Mouse (Mus musculus) midbrain, embryonic 15.5 days (tissue): ENCODE results near the gene Dgka. TPM values are rescaled to one million over a fixed set of nuclear protein-coding genes. Genes with fewer than 3 reads are reported as not detected.
"Not testable (repeated sequence)": the region's sequence is repeated elsewhere in the genome, so short reads cannot be mapped to it uniquely, and the experiment has no call there.

Experiments used
- ATAC-seq: fragments of 200-750 bp; cut with Nextera tagmentation; replicated peaks from 2 replicates; pipeline ENCODE4 v1.8.0; 2017; ENCODE audit warnings: moderate TSS enrichment
- H3K27ac ChIP-seq: fragments of 300-500 bp; sonication (generic); 2 replicates; pipeline ENCODE4 v1.5.1; 2015; ENCODE audit warnings: mild to moderate bottlenecking, inconsistent platforms
- H3K27me3 ChIP-seq: fragments of 300-500 bp; sonication (generic); replicated peaks from 2 replicates; pipeline ENCODE4 v1.6.1; 2015; ENCODE audit warnings: inconsistent platforms
- H3K36me3 ChIP-seq: fragments of 300-500 bp; sonication (generic); replicated peaks from 2 replicates; pipeline ENCODE4 v1.6.1; 2015; ENCODE audit warnings: inconsistent platforms
- H3K4me1 ChIP-seq: fragments of 300-500 bp; sonication (generic); 2 replicates; pipeline ENCODE4 v1.6.1; 2015; ENCODE audit warnings: inconsistent platforms
- H3K4me2 ChIP-seq: fragments of 300-500 bp; sonication (generic); 2 replicates; pipeline ENCODE4 v1.6.1; 2015; ENCODE audit warnings: inconsistent platforms, mild to moderate bottlenecking, moderate library complexity
- H3K4me3 ChIP-seq: fragments of 300-500 bp; sonication (generic); 2 replicates; pipeline ENCODE4 v1.5.1; 2015; ENCODE audit warnings: mild to moderate bottlenecking, inconsistent platforms
- H3K9ac ChIP-seq: fragments of 300-500 bp; sonication (generic); 2 replicates; pipeline ENCODE4 v1.6.1; 2015; ENCODE audit warnings: mild to moderate bottlenecking, inconsistent platforms
- H3K9me3 ChIP-seq: fragments of 300-500 bp; sonication (generic); 2 replicates; pipeline ENCODE4 v1.6.1; 2016; ENCODE audit warnings: inconsistent platforms
- WGBS: fragments of 180-500 bp; shearing (Covaris S2); methylation state at CpG from one replicate; pipeline ENCODE4 v1.1.7; 2015; ENCODE audit warnings: mixed read lengths; 5-methylcytosine and 5-hydroxymethylcytosine counted together
- polyA plus RNA-seq: library from polyadenylated mRNA; unstranded; fragments of >200 nt; fragmentation: Nextera tagmentation; extraction: Ambion mirVana; gene quantifications from 2 replicates; pipeline ENCODE4 v1.2.1, GENCODE M21; 2015

Dgka gene
- polyA plus RNA-seq, 1 experiment from 2014 or later: 7.8 TPM

DNA sequence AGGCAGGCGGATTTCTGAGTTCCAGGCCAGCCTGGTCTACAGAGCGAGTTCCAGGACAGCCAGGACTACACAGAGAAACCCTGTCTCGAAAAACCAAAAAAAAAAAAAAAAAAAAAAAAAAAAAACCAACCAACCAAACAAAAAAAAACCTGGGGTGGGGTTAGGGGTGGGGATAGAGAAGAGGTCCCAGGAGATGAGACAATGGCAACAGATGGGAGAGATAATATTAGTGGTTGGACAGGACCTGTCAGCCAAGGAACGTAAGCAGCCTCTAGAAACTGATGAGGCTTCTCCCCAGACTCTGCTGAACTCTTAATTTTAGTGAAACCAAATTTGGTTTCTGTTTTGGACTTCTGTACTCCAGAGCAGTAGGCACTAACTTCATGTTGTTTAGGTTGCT is 19.2 kb downstream of the Dgka start:
- H3K9ac ChIP-seq, H3K4me2 ChIP-seq, H3K27ac ChIP-seq, H3K36me3 ChIP-seq, H3K4me1 ChIP-seq, H3K27me3 ChIP-seq, H3K9me3 ChIP-seq, ATAC-seq, H3K4me3 ChIP-seq: not testable (repeated sequence)
- 80% methylated on average over 4 of the region's 4 CpGs for WGBS

DNA sequence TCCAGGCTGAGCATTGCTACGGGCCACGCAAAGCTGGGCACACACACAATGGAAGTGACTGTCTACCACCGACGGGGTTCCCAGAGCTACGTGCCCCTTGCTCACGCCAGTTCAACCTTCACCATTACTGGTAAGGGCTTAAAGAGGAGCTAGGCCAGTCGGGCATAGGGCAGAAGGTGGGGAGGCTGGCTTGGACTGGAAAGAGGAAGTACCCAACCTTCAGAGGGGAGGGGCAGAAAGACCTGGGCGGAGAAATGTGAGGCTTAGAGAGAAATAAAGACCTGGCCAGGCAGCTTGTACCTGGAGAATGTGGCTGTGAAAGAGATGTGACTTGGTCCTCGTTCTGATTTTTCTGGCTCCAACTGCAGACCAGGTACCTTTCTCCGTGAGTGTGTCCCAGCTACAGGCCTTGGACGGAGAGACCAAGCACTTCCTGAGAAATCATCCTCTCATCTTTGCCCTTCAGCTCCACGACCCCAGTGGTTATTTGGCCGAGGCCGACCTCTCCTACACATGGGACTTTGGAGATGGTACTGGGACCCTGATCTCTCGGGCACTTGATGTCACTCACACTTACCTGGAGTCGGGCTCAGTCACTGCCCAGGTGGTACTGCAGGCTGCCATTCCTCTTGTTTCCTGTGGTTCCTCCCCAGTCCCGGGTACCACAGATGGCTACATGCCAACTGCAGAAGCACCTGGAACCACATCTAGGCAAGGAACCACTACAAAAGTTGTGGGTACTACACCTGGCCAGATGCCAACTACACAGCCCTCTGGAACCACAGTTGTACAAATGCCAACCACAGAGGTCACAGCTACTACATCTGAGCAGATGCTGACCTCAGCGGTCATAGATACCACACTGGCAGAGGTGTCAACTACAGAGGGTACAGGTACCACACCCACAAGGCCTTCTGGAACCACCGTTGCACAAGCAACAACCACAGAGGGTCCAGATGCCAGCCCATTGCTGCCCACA is 28.8 kb downstream of the Dgka start:
- Histone ChIP-seq H3K27me3 (no peaks in the 10 kb centered on the region), H3K9ac (no peak overlapping the region), H3K4me1 (no peaks in the 10 kb centered on the region), H3K4me3 (no peak overlapping the region), H3K9me3 (no peaks in the 10 kb centered on the region), H3K4me2 (no peak overlapping the region), H3K36me3 (no peaks in the 10 kb centered on the region), H3K27ac (no peak overlapping the region)
- 91% methylated on average over 19 of the region's 19 CpGs for WGBS
- no peak for ATAC-seq

DNA sequence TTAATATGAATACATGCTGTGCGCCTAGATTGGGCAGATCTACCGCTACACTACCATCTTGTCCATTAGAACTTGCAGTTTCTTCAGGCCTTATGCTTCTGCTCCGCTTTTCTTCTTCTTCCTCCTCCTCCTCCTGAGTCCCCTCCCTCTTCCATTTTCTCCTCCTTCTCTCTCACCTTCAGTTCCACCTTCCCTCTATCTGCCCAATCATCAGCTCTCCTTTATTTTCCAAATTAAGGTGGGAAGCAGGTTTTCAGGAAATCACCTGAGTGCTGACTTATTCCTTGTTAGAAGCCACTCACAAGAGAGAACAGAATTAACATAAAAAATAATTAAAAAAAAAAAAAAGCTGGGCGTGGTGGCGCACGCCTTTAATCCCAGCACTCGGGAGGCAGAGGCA is 33.3 kb downstream of the Dgka start:
- 93% methylated on average over 7 of the region's 7 CpGs for WGBS
- not testable (repeated sequence) for H3K27ac ChIP-seq, H3K36me3 ChIP-seq, ATAC-seq, H3K27me3 ChIP-seq, H3K4me3 ChIP-seq, H3K9me3 ChIP-seq, H3K4me2 ChIP-seq, H3K4me1 ChIP-seq, H3K9ac ChIP-seq

DNA sequence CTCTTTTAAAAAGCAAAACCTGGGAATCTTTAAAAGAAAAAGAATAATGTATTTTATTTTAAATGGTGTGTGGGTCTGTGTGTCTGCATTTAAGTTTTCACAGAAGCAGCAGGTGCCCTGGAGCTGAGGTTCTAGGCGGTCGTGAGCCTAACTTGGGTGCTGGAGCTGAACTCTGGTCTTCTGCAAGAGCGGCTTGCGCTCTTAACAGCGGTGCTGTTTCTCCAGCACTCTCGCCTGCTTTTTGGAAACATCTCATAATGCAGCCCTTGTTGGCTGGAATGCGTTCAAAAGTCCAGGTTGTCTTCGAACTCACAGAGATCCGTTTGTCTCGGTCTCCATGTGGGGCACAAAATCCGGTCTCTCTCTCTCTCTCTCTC is 39.4 kb downstream of the Dgka start:
- peak overlapping the region; percentile 60 for H3K4me3 ChIP-seq
- no peaks in the 10 kb centered on the region for H3K36me3 ChIP-seq
- peaks cover 12% of the 10 kb centered on the region for H3K4me1 ChIP-seq
- no peaks in the 10 kb centered on the region for H3K27me3 ChIP-seq
- peak; percentile 40; the same call in 1 of the 2 replicates for ATAC-seq
- no peak overlapping the region; the same call in 1 of the 2 replicates for H3K27ac ChIP-seq
- WGBS: 11% methylated on average over 11 of the region's 11 CpGs
- H3K9me3 ChIP-seq: no peaks in the 10 kb centered on the region
- H3K4me2 ChIP-seq: peak overlapping the region; percentile 84
- H3K9ac ChIP-seq: no peak overlapping the region; the same call in 1 of the 2 replicates

DNA sequence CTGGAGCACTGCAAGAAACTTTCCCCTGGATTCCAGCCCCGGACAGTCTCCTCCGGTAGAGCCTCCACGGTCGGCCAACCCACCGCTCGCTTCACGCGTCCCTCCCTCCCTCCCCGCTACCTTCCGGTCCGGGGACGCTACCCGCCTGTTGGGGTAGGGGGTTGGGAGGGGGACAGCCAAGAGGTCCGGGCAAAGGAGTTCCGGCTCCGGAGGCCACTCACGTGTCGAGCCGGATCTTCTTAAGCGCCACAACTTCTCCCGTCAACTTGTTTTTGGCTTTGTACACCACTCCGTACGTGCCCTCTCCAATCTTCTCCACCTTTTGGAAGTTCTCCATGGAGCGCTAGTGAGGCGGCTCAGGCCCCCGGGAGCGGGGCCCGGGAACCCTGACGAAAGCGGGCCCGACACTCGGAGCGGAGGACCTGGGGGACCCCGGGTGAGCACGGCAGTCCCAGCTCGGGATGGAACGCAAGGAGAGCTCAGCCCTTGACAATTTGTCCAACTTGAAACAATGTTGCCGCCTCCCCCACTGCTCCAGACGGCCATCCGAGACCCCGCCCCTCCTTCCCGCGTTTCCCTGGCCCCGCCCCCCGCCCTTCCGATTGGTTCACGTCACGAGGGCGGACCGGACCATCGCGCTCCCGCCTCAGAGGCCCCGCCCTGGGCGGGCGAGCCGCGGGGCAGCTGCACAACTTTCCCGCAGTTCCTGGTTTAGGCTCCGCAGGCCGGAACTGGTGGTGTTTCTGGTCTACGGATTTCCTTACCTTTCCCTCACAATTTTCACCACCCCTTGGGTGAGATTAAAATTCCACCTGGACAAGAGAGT is 40.0 kb downstream of the Dgka start, which contains the start of gene Cdk2:
Cdk2 (minus strand) TSS at position 541 of the 826 bp plus-strand sequence.
- Histone ChIP-seq H3K27ac (peak within 1 kb of the TSS; percentile 60), H3K4me3 (peak within 1 kb of the TSS; percentile 60), H3K9ac (peak within 1 kb of the TSS; percentile 33), H3K36me3 (no peaks in the 10 kb centered on the region), H3K4me1 (peaks cover 12% of the 10 kb centered on the region), H3K9me3 (no peaks in the 10 kb centered on the region), H3K4me2 (peak within 1 kb of the TSS; percentile 84), H3K27me3 (no peaks in the 10 kb centered on the region)
- ATAC-seq: peak; percentile 93
- under 1% methylated on average over 61 of the region's 62 CpGs for whole genome bisulfite sequencing

DNA sequence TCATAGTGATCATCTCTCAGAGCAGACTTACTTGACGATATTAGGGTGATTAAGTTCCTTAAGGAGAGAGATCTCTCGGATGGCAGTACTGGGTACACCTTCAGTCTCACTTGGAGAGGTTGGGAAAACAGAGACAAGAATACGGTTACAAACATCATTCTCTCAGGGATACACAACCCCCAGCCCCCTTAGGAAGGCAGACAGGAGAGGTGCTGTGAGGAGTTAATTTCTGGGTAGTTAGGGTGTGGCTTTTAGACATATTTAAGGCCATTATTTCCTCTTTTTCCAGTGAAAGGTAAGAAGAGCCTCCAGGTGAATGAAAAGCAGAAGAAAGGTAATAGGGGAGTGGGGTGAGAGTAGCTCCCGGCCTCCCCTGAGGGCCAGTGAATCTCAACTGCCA is 40.8 kb downstream of the Dgka start, which contains the start of gene Pmel:
Pmel (plus strand) TSS at position 301 of the 400 bp plus-strand sequence.
- peak within 1 kb of the TSS; percentile 60; the same call in 1 of the 2 replicates for H3K27ac ChIP-seq
- H3K4me2 ChIP-seq: peak within 1 kb of the TSS; percentile 84
- peak within 1 kb of the TSS; percentile 60 for H3K4me3 ChIP-seq
- H3K9ac ChIP-seq: peak within 1 kb of the TSS; percentile 33
- H3K4me1 ChIP-seq: peaks cover 12% of the 10 kb centered on the region
- H3K9me3 ChIP-seq: no peaks in the 10 kb centered on the region
- 25% methylated on average over 4 of the region's 4 CpGs for WGBS
- H3K27me3 ChIP-seq: no peaks in the 10 kb centered on the region
- no peaks in the 10 kb centered on the region for H3K36me3 ChIP-seq
- ATAC-seq: no peak

DNA sequence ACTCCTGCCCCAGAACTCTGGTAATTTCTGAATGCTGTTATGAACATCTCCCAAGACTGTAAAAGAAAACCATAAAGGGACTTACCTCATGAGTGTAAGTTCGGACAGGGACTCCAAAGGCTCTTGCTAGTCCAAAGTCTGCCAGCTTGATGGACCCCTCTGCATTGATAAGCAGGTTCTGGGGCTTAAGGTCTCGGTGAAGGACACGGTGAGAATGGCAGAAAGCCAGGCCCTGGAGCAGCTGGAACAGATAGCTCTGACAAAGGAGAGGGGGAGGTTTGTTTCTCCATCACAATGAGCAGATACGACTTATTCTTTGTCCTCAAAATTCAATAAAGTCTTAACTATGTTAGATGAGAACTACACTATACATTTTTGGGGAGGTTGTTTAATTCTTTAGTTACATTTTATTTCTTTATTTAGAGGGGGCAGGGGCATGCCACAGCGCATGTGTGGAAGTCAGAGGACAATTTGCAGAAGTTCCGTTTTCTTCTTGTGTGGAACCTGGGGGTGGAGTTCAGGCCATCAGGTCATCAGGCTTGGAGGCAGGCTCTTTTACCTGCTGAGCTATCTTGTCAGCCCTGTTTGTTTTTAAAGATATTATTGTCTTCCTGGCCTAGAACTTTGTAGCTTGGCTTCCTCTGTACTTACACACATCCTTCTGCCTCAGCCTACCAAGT is 42.2 kb downstream of the Dgka start:
- 75% methylated on average over 6 of the region's 6 CpGs for WGBS

DNA sequence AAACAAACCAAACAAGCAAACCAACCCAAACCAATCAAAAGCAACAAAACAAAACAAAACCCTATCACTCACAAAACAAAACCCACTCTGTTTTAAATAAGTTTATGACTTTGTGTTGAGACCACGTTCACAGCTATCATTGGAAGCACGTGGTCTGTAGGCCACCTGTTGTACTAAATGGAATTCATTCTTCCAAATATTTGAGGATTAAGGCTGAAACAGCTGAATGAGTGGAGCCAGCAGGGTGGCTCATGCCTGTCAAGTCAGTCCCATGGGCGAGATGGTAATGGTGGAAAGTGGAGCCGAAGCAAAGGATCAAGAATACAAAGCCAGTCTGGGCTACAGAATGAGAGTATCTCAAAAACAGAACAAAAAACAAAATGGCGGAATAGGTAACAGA is 43.9 kb downstream of the Dgka start:
- Histone ChIP-seq H3K36me3 (no peaks in the 10 kb centered on the region), H3K4me3 (no peak overlapping the region), H3K4me2 (no peak overlapping the region), H3K9me3 (no peaks in the 10 kb centered on the region), H3K27ac (no peak overlapping the region), H3K27me3 (no peaks in the 10 kb centered on the region), H3K4me1 (peaks cover 12% of the 10 kb centered on the region), H3K9ac (no peak overlapping the region)
- ATAC-seq: no peak
- WGBS: 78% methylated on average over 5 of the region's 5 CpGs

More for the DNA sequence above, 42.2 kb downstream of the Dgka start:
- no peak overlapping the region for H3K27ac ChIP-seq
- H3K27me3 ChIP-seq: no peaks in the 10 kb centered on the region
- H3K4me3 ChIP-seq: no peak overlapping the region
- H3K9me3 ChIP-seq: no peaks in the 10 kb centered on the region
- ATAC-seq: no peak
- peaks cover 12% of the 10 kb centered on the region for H3K4me1 ChIP-seq
- no peaks in the 10 kb centered on the region for H3K36me3 ChIP-seq
- H3K9ac ChIP-seq: no peak overlapping the region
- no peak overlapping the region for H3K4me2 ChIP-seq

DNA sequence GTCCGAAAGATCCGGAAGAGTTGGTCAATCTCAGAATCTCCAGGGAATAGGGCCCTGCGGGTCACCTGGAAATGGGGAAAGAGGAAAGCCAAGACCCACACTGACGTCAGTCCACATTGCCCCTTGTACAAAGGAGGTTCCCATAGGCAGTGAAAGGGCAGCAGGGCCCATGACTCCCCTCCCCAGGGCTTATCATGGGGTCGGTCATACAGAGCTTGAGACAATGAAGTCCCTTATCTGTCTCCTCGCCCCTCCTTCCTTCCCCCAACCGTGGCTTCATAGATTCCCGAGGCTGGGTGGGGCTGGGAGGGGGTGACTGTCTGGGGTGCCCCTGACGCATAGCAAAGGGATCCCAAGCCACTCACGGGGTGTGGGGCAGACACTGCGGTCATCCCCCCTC is 45.0 kb downstream of the Dgka start:
- no peak for ATAC-seq
- WGBS: 85% methylated on average over 11 of the region's 11 CpGs
- no peak overlapping the region for H3K4me2 ChIP-seq
- no peak overlapping the region for H3K4me3 ChIP-seq
- H3K36me3 ChIP-seq: no peaks in the 10 kb centered on the region
- no peak overlapping the region for H3K9ac ChIP-seq
- no peaks in the 10 kb centered on the region for H3K27me3 ChIP-seq
- no peak overlapping the region for H3K27ac ChIP-seq
- H3K4me1 ChIP-seq: peaks cover 16% of the 10 kb centered on the region
- no peaks in the 10 kb centered on the region for H3K9me3 ChIP-seq

DNA sequence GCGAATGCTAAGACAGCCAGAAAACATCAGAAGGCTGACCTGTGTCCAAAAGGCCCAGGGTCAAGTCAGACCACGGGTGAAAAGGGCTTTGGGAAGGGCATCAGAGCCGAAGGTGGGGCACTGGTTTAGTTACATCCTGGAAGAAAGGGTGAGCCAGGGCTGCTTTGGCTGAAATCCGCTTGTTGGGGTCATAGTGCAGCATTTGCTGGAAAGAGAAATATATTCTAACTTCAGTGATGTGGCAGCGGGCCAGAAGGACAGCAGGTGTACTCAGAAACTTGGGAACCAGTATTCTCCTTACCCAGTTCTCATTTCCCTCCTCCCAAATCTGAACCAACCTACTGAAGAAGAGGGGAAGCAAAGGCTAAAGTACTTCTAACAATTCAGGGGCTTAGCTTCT is 45.6 kb downstream of the Dgka start:
- Histone ChIP-seq H3K36me3 (no peaks in the 10 kb centered on the region), H3K4me3 (no peak overlapping the region), H3K27me3 (no peaks in the 10 kb centered on the region), H3K27ac (no peak overlapping the region), H3K4me1 (peaks cover 16% of the 10 kb centered on the region), H3K4me2 (no peak overlapping the region), H3K9me3 (no peaks in the 10 kb centered on the region), H3K9ac (no peak overlapping the region)
- ATAC-seq: no peak
- 85% methylated on average over 5 of the region's 5 CpGs for WGBS

DNA sequence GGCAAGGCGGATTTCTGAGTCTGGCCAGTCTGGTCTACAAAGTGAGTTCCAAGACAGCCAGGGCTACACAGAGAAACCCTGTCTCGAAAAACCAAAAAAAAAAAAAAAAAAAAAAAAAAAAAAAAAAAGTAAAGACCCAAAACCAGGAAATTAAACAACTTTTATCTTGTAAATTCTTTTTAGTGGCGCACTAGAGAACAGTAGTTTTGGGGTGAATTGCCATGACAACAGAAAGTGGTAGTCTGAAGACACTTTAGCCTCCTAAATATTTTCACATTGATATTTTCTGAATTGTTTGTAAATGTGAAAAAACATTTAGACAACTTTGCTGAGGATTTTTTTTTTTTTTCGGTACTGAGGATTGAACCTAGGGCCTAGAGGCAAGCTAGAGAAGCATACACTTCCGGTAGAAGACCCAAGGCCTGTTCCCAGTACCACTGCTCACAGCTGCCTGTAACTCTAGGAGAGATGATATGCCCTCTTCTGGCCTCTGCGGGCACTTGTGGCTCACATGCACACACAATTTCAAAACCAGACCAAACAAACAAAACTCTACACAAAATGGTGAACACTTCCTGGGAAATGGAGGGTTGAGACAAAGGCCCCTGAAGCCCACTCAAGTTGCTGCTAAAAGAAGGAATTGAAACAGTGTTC is 47.5 kb downstream of the Dgka start:
- peaks cover 13% of the 10 kb centered on the region for H3K4me1 ChIP-seq
- no peak for ATAC-seq
- H3K27ac ChIP-seq: peak overlapping the region; percentile 87
- peak overlapping the region; percentile 88; the same call in 1 of the 2 replicates for H3K4me3 ChIP-seq
- no peaks in the 10 kb centered on the region for H3K9me3 ChIP-seq
- H3K27me3 ChIP-seq: no peaks in the 10 kb centered on the region
- H3K4me2 ChIP-seq: peak overlapping the region; percentile 72
- WGBS: 88% methylated on average over 6 of the region's 6 CpGs
- H3K9ac ChIP-seq: peak overlapping the region; percentile 58; the same call in 1 of the 2 replicates
- H3K36me3 ChIP-seq: no peaks in the 10 kb centered on the region
